Mouse (Mus musculus): ENCODE results near the gene Rpl37. TPM values are rescaled to one million over a fixed set of nuclear protein-coding genes. Genes with fewer than 3 reads are reported as not detected.
"Not testable (repeated sequence)": the region's sequence is repeated elsewhere in the genome, so short reads cannot be mapped to it uniquely, and the experiment has no call there.

Rpl37 gene
- total RNA-seq, 1 experiment from 2014 or later = 2,045 TPM

GRCm38 (mm10) chr15:5119707-5120106 lies 3.3 kb downstream of the Rpl37 start:
- no peak for ATAC-seq (replicated peaks; ENCODE audit: low read depth, poor library complexity, severe bottlenecking)

GRCm38 (mm10) chr15:5121535-5122313 lies 5.3 kb downstream of the Rpl37 start:
- ATAC-seq (replicated peaks; ENCODE audit: low read depth, poor library complexity, severe bottlenecking) = no peak

GRCm38 (mm10) chr15:5126456-5126855 lies 10.0 kb downstream of the Rpl37 start:
- 0 out of 2 replicates have a peak, but pooled peaks have one; percentile 13 for ATAC-seq (replicated peaks; ENCODE audit: low read depth, poor library complexity, severe bottlenecking)

GRCm38 (mm10) chr15:5127487-5127886 lies 11.0 kb downstream of the Rpl37 start:
- ATAC-seq (replicated peaks; ENCODE audit: low read depth, poor library complexity, severe bottlenecking) = no peak

GRCm38 (mm10) chr15:5128176-5128940 lies 11.9 kb downstream of the Rpl37 start:
- peak; percentile 86 for ATAC-seq (replicated peaks; ENCODE audit: low read depth, poor library complexity, severe bottlenecking)

GRCm38 (mm10) chr15:5129111-5129805 lies 12.8 kb downstream of the Rpl37 start:
- ATAC-seq (replicated peaks; ENCODE audit: low read depth, poor library complexity, severe bottlenecking) = no peak

GRCm38 (mm10) chr15:5130887-5131668 lies 14.6 kb downstream of the Rpl37 start:
- not testable (repeated sequence) for ATAC-seq (replicated peaks; ENCODE audit: low read depth, poor library complexity, severe bottlenecking)

GRCm38 (mm10) chr15:5133301-5133700 lies 16.9 kb downstream of the Rpl37 start:
- no peak for ATAC-seq (replicated peaks; ENCODE audit: low read depth, poor library complexity, severe bottlenecking)

- ATAC-seq (replicated peaks; ENCODE audit: low read depth, poor library complexity, severe bottlenecking) = no peak
Observed at GRCm38 (mm10) chr15:5134179-5134578, 17.7 kb downstream of the Rpl37 start.

- no peak for ATAC-seq (replicated peaks; ENCODE audit: low read depth, poor library complexity, severe bottlenecking)
Observed at GRCm38 (mm10) chr15:5134945-5135483, 18.6 kb downstream of the Rpl37 start.

- peak; percentile 22; the same call in 1 of the 2 replicates for ATAC-seq (replicated peaks; ENCODE audit: low read depth, poor library complexity, severe bottlenecking)
Observed at GRCm38 (mm10) chr15:5138021-5138856, 21.8 kb downstream of the Rpl37 start.

GRCm38 (mm10) chr15:5139366-5139765 lies 22.9 kb downstream of the Rpl37 start:
- ATAC-seq (replicated peaks; ENCODE audit: low read depth, poor library complexity, severe bottlenecking) = no peak

- peak; percentile 48 for ATAC-seq (replicated peaks; ENCODE audit: low read depth, poor library complexity, severe bottlenecking)
Observed at GRCm38 (mm10) chr15:5139863-5140262, 23.4 kb downstream of the Rpl37 start.

- peak; percentile 42 for ATAC-seq (replicated peaks; ENCODE audit: low read depth, poor library complexity, severe bottlenecking)
Observed at GRCm38 (mm10) chr15:5140357-5140756, 23.9 kb downstream of the Rpl37 start.

- no peak for ATAC-seq (replicated peaks; ENCODE audit: low read depth, poor library complexity, severe bottlenecking)
Observed at GRCm38 (mm10) chr15:5142047-5142446, 25.6 kb downstream of the Rpl37 start.

GRCm38 (mm10) chr15:5142714-5143113 lies 26.3 kb downstream of the Rpl37 start:
- ATAC-seq (replicated peaks; ENCODE audit: low read depth, poor library complexity, severe bottlenecking) = no peak

GRCm38 (mm10) chr15:5143361-5144020 lies 27.0 kb downstream of the Rpl37 start, which contains the start of gene Prkaa1:
Gene Prkaa1, plus strand, starts transcription at chr15:5143861.
- peak; percentile 20 for ATAC-seq (replicated peaks; ENCODE audit: low read depth, poor library complexity, severe bottlenecking)
